1 mouse cellular context compared by ENCODE assay signal in the genomic region with DNA sequence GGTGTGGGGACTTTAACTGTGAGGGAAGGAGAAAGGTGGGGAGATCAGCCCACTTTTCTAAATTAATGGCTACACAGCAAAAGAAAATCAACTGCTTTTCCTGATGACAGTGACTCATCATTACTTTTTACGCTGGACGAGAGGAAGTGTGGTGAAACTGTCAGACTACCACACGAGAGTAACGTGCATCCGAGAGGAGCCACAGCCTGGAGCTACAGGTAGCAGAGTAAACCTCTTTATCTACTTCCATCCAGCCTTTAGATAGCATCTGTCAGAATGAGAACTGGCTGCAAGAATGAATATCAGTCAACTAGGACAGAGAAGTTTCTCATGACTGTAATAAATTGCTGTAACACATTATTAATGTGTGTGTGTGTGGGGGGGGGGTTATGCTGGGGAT.
TF ChIP-seq lines count a peak whose summit lies in the region.

No protein-coding gene starts in this region.

TF ChIP-seq in MEL, 35 proteins besides CTCF, POLR2A, EP300 and RAD21:
- peak; percentile 55; the same call in 1 of the 2 replicates for TF ChIP-seq GABPA (IDR thresholded peaks at IDR 0.05; ENCODE audit: low read depth, low read length)
- TF ChIP-seq BHLHE40 (IDR thresholded peaks at IDR 0.05; ENCODE audit: borderline replicate concordance, low read depth, low read length): peak; percentile 67; the same call in 1 of the 2 replicates
- no peak for TF ChIP-seq USF1 (IDR thresholded peaks at IDR 0.05; ENCODE audit: low read depth, low read length)
- TF ChIP-seq TCF12 (IDR thresholded peaks at IDR 0.05; ENCODE audit: low read depth, low read length): peak; percentile 45; the same call in 1 of the 2 replicates
- peak; percentile 84 for TF ChIP-seq GATA1 (IDR thresholded peaks at IDR 0.05; ENCODE audit: low read depth, low read length)
- 0 out of 2 replicates have a peak, but pooled peaks have one; percentile 18 for TF ChIP-seq HCFC1 (IDR thresholded peaks at IDR 0.05; ENCODE audit: low read depth, low read length)
- TF ChIP-seq TAL1 (IDR thresholded peaks at IDR 0.05; ENCODE audit: low read length): no peak; the same call in 1 of the 2 replicates
- TF ChIP-seq ZC3H11A (IDR thresholded peaks at IDR 0.05; ENCODE audit: low read depth, low read length): no peak
- TF ChIP-seq E2F4 (IDR thresholded peaks at IDR 0.05; ENCODE audit: borderline replicate concordance, low read depth, low read length): no peak
- peak; percentile 66; the same call in 1 of the 2 replicates for TF ChIP-seq MYC (IDR thresholded peaks at IDR 0.05; ENCODE audit: low read depth, low read length)
- no peak for TF ChIP-seq UBTF (IDR thresholded peaks at IDR 0.05; ENCODE audit: borderline replicate concordance, insufficient read depth, low read depth, low read length)
- TF ChIP-seq ZKSCAN1 (IDR thresholded peaks at IDR 0.05; ENCODE audit: low read depth, low read length): no peak
- no peak for TF ChIP-seq KAT2A (conservative IDR thresholded peaks at IDR 0.05; ENCODE audit: low read depth, low read length)
- TF ChIP-seq RCOR1 (IDR thresholded peaks at IDR 0.05; ENCODE audit: low read depth, low read length): 0 out of 2 replicates have a peak, but pooled peaks have one; percentile 40
- no peak; the same call in 1 of the 2 replicates for TF ChIP-seq NELFE (IDR thresholded peaks at IDR 0.05; ENCODE audit: low read depth, low read length)
- no peak for TF ChIP-seq CHD2 (IDR thresholded peaks at IDR 0.05; ENCODE audit: low read length)
- TF ChIP-seq USF2 (IDR thresholded peaks at IDR 0.05; ENCODE audit: borderline replicate concordance in 1 of 2, insufficient read depth in 1 of 2, low read depth in 1 of 2, low read length in 2 of 2): no peak
- no peak for TF ChIP-seq SIN3A (IDR thresholded peaks at IDR 0.05; ENCODE audit: low read length)
- no peak for TF ChIP-seq MEF2A (IDR thresholded peaks at IDR 0.05; ENCODE audit: extremely low read depth, insufficient replicate concordance, low read depth, low read length, poor library complexity, severe bottlenecking)
- no peak for TF ChIP-seq MAZ (IDR thresholded peaks at IDR 0.05; ENCODE audit: low read depth, low read length)
- peak; percentile 69 for TF ChIP-seq TBP (IDR thresholded peaks at IDR 0.05; ENCODE audit: low read depth, low read length)
- peak; percentile 70 for TF ChIP-seq MYB (IDR thresholded peaks at IDR 0.05; ENCODE audit: low read depth, low read length)
- no peak for TF ChIP-seq NRF1 (IDR thresholded peaks at IDR 0.05; ENCODE audit: insufficient read depth, low read depth, low read length, poor library complexity, severe bottlenecking)
- TF ChIP-seq ETS1 (IDR thresholded peaks at IDR 0.05; ENCODE audit: low read depth, low read length): peak; percentile 77
- TF ChIP-seq POLR2AphosphoS5 (IDR thresholded peaks at IDR 0.05; ENCODE audit: borderline replicate concordance, low read depth, low read length): no peak
- no peak for TF ChIP-seq SMC3 (IDR thresholded peaks at IDR 0.05; ENCODE audit: low read depth, low read length)
- TF ChIP-seq JUND (IDR thresholded peaks at IDR 0.05; ENCODE audit: low read depth, low read length): no peak
- TF ChIP-seq ZNF384 (IDR thresholded peaks at IDR 0.05; ENCODE audit: low read depth, low read length): no peak
- 0 out of 2 replicates have a peak, but pooled peaks have one; percentile 45 for TF ChIP-seq MXI1 (IDR thresholded peaks at IDR 0.05; ENCODE audit: low read depth, low read length)
- TF ChIP-seq ZMIZ1 (IDR thresholded peaks at IDR 0.05; ENCODE audit: low read depth, low read length): no peak
- TF ChIP-seq MAX (IDR thresholded peaks at IDR 0.05; ENCODE audit: low read length): 0 out of 2 replicates have a peak, but pooled peaks have one; percentile 15
- TF ChIP-seq ELF1 (IDR thresholded peaks at IDR 0.05; ENCODE audit: low read depth, low read length): no peak
- TF ChIP-seq POLR2AphosphoS2 (IDR thresholded peaks at IDR 0.05; ENCODE audit: low read length): no peak
- TF ChIP-seq CHD1 (IDR thresholded peaks at IDR 0.05; ENCODE audit: low read depth, low read length): no peak
- no peak for TF ChIP-seq MAFK (IDR thresholded peaks at IDR 0.05; ENCODE audit: borderline replicate concordance, low read depth, low read length)
